Mouse (Mus musculus) erythroblast, embryonic 14.5 days (primary cell): ENCODE measurements around the gene Ncapg. TPM values are rescaled to one million over a fixed set of nuclear protein-coding genes. Genes with fewer than 3 reads are reported as not detected.
A peak's percentile ranks its signal among the peaks of the same experiment; 100 is the strongest.
"Not testable (repeated sequence)": the region's sequence is repeated elsewhere in the genome, so short reads cannot be mapped to it uniquely, and the experiment has no call there.

Source experiments
- H3K27me3 ChIP-seq: 2 replicates; pipeline ENCODE4 v1.6.1; 2012; ENCODE audit warnings: inconsistent platforms; ENCODE audit not compliant: control insufficient read depth
- H3K36me3 ChIP-seq: 2 replicates; pipeline ENCODE4 v1.6.1; 2012; ENCODE audit warnings: mild to moderate bottlenecking, inconsistent platforms; ENCODE audit not compliant: control insufficient read depth
- H3K4me1 ChIP-seq: 2 replicates; pipeline ENCODE4 v1.6.1; 2012; ENCODE audit warnings: inconsistent platforms; ENCODE audit not compliant: control insufficient read depth
- H3K4me3 ChIP-seq: replicated peaks from 2 replicates; pipeline ENCODE3; 2012; ENCODE audit warnings: moderate library complexity, mild to moderate bottlenecking, inconsistent platforms
- H3K9me3 ChIP-seq: 2 replicates; pipeline ENCODE4 v1.6.1; 2012; ENCODE audit warnings: low read length, inconsistent platforms, mixed read lengths; ENCODE audit not compliant: control insufficient read depth
- GATA1 ChIP-seq: IDR thresholded peaks from 2 replicates; pipeline ENCODE4 v1.6.1; 2012; ENCODE audit warnings: low read length, inconsistent platforms, mixed read lengths
- TAL1 ChIP-seq: IDR thresholded peaks from 3 replicates; pipeline ENCODE4 v1.6.1; 2012; ENCODE audit warnings: low read length, inconsistent platforms, mixed read lengths
- polyA plus RNA-seq: library from polyadenylated mRNA; stranded (reverse); fragments of >175 nt; gene quantifications from 2 replicates; pipeline ENCODE4 v1.2.3, GENCODE M21; 2012

The Ncapg gene
- polyA plus RNA-seq, result 0.84 and 1.3 TPM in 2 replicates

DNA sequence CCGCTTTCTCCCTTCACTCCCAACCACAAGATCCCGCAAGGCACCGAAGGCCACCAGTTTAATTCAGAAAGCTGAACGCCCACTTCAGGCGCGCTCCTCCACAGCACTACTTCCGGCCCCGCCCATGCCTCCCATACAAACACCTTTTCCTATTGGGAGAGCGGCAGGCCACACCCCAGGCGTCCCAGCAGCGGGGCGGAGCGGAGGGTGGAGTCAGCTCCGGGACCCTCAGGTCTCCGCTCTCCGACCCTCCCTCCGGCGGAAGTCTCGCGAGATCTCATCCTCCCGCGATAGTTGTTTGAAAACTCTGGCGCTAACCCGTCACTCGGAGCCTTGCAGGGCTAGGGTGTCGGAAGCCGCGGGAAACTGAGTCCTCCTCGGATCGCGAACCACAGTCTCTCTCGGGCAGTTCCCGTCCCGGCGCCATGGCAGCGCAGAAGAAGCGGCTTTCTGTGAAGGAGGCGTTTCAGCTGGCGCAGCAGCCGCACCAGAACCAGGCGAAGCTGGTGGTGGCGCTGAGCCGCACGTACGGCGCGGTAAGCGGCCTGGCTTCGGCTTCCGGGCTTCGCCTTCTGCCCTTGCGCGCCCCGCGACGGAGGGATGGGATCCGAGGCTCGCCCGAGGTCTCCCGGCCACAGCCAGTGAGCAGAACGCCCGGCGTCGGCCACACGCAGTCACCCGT lies at the start of gene Ncapg:
TSS of gene Ncapg (plus strand) at position 322 of the 682 bp plus-strand sequence.
- Histone ChIP-seq H3K9me3 (no peaks in the 10 kb centered on the region), H3K36me3 (peaks cover 29% of the 10 kb centered on the region), H3K4me1 (peaks cover 25% of the 10 kb centered on the region), H3K4me3 (peak within 1 kb of the TSS; percentile 100), H3K27me3 (no peaks in the 10 kb centered on the region)
- TF ChIP-seq GATA1, result no peak
- TF ChIP-seq TAL1, result no peak

DNA sequence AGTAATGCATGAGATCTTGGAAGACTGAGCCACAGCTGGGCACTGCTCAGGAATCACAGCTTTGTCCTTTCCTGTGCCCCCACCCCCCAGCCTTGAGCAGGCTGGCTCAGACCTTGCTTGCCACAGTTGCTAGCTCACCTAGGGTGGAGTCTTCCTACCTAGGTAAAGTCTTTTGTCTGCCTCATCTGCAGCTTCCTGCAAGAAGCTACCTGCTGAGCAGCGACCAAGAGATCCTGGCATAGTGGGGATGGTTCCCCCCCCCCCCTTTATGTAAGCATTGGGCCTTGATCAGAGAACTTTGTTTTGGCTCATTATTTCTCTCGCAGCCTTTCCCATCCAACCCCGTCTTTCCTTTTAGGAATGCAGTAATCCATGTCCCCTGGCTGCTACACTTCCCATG lies 48.2 kb upstream of the Ncapg start:
- Histone ChIP-seq H3K9me3 (peaks cover 14% of the 10 kb centered on the region), H3K27me3 (no peaks in the 10 kb centered on the region), H3K36me3 (no peaks in the 10 kb centered on the region), H3K4me1 (no peaks in the 10 kb centered on the region), H3K4me3 (no peak overlapping the region)
- TF ChIP-seq TAL1, result no peak
- TF ChIP-seq GATA1, result no peak

DNA sequence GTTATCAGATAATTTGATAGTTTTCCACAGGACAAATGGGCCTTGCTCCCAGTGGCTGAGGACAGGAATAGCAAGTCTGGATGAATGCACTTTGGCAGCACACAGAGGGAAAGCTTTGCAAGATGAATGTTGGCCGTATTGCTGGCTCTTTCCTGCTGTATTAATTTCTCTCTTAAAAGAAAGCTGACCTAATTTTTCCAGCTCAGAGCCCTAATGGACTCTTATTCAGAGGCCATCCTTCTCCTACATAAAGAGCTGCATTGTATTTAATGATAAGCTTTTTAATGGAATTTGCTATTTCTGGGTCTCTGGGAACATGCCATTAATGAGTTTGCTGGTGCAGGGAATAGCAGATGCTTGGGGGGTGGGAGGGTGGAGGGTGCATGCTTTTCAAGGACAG lies 41.9 kb upstream of the Ncapg start:
- H3K9me3 ChIP-seq, result peaks cover 11% of the 10 kb centered on the region
- H3K27me3 ChIP-seq, result no peaks in the 10 kb centered on the region
- H3K36me3 ChIP-seq, result no peaks in the 10 kb centered on the region
- H3K4me3 ChIP-seq, result no peak overlapping the region
- TF ChIP-seq GATA1 (no peak), TAL1 (no peak)
- H3K4me1 ChIP-seq, result no peaks in the 10 kb centered on the region

GRCm38 (mm10) chr5:45629470-45629869 lies 40.2 kb upstream of the Ncapg start:
- peaks cover 6% of the 10 kb centered on the region; the same call in 1 of the 2 replicates for H3K9me3 ChIP-seq
- no peaks in the 10 kb centered on the region for H3K4me1 ChIP-seq
- H3K36me3 ChIP-seq, result no peaks in the 10 kb centered on the region
- no peak overlapping the region for H3K4me3 ChIP-seq
- no peak for TF ChIP-seq GATA1
- no peak for TF ChIP-seq TAL1
- H3K27me3 ChIP-seq, result no peaks in the 10 kb centered on the region

- H3K36me3 ChIP-seq, result no peaks in the 10 kb centered on the region
- H3K27me3 ChIP-seq, result peaks cover 27% of the 10 kb centered on the region
- TF ChIP-seq TAL1, result no peak
- TF ChIP-seq GATA1, result no peak
- no peaks in the 10 kb centered on the region for H3K9me3 ChIP-seq
- H3K4me3 ChIP-seq, result no peak overlapping the region
- H3K4me1 ChIP-seq, result peaks cover 5% of the 10 kb centered on the region; the same call in 1 of the 2 replicates
These were observed 31.3 kb upstream of the Ncapg start for GRCm38 (mm10) chr5:45638378-45638777.

DNA sequence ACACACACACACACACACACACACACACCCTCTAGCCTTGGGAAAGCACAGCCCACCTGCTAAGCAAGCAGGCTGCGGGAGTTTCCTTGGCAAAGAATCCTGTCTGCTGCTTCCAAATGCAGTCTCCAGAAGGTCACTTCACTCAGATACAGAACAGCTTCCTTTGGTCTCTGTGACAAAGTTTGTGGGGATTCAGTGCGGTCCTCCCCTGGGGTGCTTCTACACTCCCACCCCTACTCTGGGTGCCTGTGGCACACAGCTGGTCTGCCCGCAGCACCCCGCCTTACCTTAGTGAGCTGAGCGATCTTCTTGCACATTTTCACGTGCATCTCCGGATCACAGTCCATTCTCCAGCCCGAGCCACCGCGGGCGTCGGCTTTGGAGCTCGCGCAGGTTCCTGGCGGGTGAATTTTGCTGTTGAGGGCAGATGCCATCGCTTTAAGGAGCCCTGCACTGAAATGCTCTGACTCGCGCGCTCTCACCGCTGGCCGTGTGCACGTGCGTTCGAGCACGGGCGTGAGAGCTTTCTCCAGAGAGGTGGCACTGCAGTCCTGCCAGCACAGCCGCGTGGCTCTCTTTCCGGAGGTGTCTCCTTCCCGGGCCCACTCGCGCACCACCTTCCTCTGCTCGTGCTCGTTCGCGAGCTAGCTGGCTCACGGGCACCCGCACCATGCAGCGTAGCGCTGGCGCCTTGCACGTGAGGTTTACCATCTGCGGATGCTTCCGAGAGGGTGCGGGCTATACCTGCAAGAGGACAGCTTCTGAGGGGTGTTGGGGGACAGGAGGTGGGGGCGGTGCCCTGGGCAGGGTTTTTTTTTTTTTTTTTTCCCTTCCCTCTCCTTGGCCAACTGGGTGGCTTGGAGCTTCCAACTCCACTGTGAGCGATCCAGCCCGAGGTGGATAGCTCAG lies 30.7 kb upstream of the Ncapg start, which contains the start of gene Fam184b:
TSS of gene Fam184b (minus strand) at position 809 of the 909 bp plus-strand sequence.
- peak within 1 kb of the TSS; percentile 40 for H3K4me3 ChIP-seq
- no peak for TF ChIP-seq TAL1
- TF ChIP-seq GATA1, result no peak
- peaks cover 5% of the 10 kb centered on the region; the same call in 1 of the 2 replicates for H3K4me1 ChIP-seq
- H3K36me3 ChIP-seq, result no peaks in the 10 kb centered on the region
- H3K27me3 ChIP-seq, result peaks cover 27% of the 10 kb centered on the region
- H3K9me3 ChIP-seq, result no peaks in the 10 kb centered on the region

DNA sequence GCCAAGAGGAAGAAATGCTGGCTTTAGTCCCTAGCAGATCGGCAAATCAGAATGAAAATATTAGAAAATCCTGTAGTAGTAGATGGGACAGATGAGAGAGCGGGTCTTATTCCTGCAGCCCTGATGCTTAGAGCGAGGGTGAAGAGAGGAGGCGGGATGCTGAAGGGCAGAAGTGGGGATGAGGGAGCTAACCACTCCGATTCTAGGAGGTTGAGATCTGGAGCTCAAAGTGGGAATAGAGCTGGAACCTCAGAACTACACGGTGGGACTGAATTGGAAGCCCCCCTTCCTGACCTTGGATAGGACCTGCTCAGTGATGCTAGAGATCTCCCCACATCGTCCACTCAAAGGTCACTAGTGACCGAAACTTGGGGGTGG lies 30.0 kb upstream of the Ncapg start:
- Histone ChIP-seq H3K4me3 (no peak overlapping the region), H3K9me3 (no peaks in the 10 kb centered on the region), H3K4me1 (peaks cover 5% of the 10 kb centered on the region; the same call in 1 of the 2 replicates), H3K36me3 (no peaks in the 10 kb centered on the region), H3K27me3 (peaks cover 27% of the 10 kb centered on the region)
- TF ChIP-seq GATA1, result no peak
- no peak for TF ChIP-seq TAL1

DNA sequence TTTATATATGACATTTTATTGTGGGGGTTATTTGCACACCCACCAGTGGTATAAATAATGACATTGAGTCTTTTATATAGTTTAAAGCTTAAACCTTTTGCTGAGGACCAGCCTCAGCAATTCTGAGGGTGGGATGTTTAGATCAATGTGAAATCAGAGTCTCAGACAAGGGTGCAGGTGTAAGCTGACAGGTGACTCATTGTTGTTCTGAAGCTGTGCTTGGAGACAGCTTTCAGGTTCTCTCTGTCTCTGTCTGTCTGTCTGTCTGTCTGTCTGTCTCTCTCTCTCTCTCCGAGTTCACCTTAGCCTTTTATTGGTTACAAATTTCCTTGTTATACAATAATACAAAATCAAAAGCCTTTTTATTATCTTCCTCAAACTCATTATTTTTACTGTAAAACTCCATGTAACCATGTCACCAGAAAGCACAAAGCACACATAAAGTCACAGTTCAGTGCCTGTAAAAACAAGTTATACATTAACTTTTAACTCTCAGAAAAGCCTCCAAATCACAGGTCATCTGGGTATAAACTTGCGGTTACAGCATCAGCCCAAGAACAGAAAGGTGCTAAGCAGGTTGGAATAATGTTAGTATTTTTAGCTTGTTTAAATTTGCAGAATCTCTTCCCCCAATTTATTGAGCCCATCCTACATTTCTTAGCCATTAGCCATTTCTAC lies 18.6 kb upstream of the Ncapg start:
- TF ChIP-seq GATA1 (no peak), TAL1 (no peak)
- H3K27me3 ChIP-seq, result no peaks in the 10 kb centered on the region

GRCm38 (mm10) chr5:45658406-45658805 lies 11.3 kb upstream of the Ncapg start:
- peaks cover 24% of the 10 kb centered on the region for H3K9me3 ChIP-seq
- H3K27me3 ChIP-seq, H3K36me3 ChIP-seq, H3K4me1 ChIP-seq, H3K4me3 ChIP-seq: not testable (repeated sequence)

More for the DNA sequence above, 18.6 kb upstream of the Ncapg start:
- no peak overlapping the region for H3K4me3 ChIP-seq
- no peaks in the 10 kb centered on the region for H3K36me3 ChIP-seq
- no peaks in the 10 kb centered on the region for H3K4me1 ChIP-seq
- no peaks in the 10 kb centered on the region for H3K9me3 ChIP-seq
